Mouse (Mus musculus) MN1 (cell line): ENCODE data around the gene Nudt12.

Source experiments
- DNase-seq: peaks from one replicate; pipeline ENCODE4 v3.0.0-alpha.2; 2016; ENCODE audit warnings: low spot score

Gene Nudt12

DNA sequence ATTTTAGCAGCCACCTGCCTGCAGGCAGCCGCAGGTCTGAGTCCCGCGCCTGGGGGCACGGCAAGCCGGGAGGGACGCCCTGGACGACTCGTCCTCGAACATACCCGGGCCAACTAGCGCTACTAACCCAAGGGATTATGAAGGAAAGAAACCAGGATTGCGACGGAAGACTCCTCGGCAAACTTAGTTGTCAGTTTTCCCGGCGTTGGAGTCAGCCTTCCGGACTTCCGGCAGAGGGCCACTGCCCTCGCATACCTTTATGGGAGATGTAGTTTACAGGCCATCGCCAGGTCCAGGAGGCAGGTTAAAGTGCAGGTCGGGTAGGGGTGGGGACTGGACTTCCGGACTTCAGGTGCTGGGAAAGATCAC, at the start of gene Nudt12:
TSS of gene Nudt12 (minus strand) at position 282 of the 369 bp plus-strand sequence.
- no peak for DNase-seq

DNA sequence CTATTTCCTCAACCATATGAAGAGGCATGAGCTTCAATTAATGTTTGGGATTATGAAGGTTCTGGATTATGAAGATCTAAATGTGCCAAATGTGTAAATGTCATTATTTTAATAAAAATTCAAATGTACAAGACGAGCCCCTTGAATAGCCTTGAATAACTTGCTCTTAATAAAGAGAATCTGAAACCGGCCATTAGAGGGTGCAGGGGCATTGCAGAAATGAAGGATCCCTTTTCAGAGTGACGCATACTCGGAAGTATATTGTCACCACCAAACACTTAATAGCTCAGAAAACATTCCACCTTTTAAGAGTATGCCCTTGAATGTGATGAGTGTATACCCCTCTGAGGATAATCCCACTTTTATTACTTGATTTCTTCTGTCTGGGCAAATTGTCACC, 40.1 kb upstream of the Nudt12 start:
- DNase-seq: no peak

DNA sequence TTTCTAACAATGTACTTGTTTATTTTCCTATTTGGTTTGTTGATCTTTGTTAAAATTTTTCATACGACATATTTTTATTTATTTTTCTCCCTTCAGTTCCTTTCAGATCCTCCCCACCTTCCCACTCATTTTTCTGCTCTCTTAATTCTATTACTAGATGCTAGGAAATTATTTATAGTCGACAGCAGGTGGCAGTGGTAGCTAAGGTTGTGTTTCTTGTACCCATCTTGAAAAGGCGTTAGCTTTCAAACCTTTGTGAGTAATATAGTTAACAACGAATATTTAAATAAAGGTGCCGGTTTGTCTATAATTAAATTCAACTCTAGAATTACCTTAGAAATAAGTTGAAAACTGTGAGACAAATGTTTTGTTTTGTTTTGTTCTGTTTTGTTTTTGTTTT, 26.6 kb upstream of the Nudt12 start:
- DNase-seq: peak; percentile 14

DNA sequence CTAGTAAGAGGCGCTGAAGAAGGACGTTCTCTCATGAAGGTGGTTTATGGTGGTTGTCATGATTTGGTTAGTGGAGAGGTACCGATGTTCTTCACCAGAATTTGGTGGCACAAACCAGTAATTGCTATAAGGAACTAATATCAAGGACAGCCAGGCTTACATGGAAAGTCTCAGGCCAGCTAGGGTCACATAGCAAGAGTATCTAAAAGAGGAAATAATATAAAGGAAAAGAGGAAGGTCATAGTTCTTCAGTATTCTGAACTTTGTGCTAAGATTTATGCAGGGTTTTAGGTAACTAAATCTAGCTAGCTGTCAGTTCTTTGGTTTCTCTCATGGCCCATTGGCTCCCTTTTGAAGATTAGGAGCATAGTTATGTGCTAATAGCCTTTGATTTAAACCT, 20.3 kb upstream of the Nudt12 start:
- DNase-seq: no peak

DNA sequence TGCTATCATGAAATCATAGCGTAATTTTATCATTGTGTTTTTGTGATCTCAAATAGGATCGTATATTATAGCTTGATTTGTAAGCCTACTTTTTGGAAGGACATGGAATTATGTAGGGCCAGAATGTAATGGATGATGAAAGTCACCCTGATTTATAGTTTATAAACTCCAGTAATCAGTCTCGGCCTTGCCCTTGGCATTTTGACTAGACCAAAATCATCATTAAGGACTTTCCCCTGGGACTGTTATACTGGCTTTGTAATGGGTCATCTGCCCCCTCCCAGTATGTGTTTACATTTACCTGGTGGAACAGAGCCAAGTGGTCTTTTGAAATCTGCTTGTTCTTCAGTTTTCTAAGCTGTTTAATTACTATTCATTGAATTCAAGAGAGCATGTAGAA, 13.2 kb upstream of the Nudt12 start:
- no peak for DNase-seq

DNA sequence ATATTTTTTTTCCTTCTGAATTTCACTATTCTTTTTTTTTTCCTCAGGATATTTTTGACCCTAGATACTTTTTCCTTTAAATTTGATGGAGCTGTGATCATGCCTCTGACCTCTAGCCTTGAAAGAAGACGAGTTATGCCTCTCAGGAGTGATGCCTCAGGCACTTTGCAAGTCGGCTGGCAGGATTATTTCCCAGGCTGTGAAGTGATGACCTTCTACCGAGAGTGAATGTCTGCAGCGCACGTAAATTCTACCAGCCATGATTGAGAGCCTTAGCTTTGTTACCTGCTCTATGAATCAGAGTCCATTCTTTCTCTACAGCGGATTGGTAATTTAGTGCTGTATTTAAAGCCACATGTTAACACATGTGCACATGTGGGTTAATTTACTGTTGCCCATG, 11.3 kb upstream of the Nudt12 start:
- no peak for DNase-seq

GRCm38 (mm10) chr17:59023971-59024370, 10.8 kb upstream of the Nudt12 start:
- DNase-seq: no peak

- no peak for DNase-seq
Observed at GRCm38 (mm10) chr17:59018666-59019065, 5.5 kb upstream of the Nudt12 start.

- DNase-seq: no peak
Observed at GRCm38 (mm10) chr17:59012421-59013090, 616 bp downstream of the Nudt12 start.

- no peak for DNase-seq
Observed at GRCm38 (mm10) chr17:59011546-59012307, 1.4 kb downstream of the Nudt12 start.

GRCm38 (mm10) chr17:58991275-58991674, 21.9 kb downstream of the Nudt12 start, which contains the start of gene Pdzph1:
Gene Pdzph1 (minus strand): TSS chr17:58991375.
- DNase-seq: no peak

GRCm38 (mm10) chr17:58973237-58973636, 39.9 kb downstream of the Nudt12 start:
- DNase-seq: no peak

DNA sequence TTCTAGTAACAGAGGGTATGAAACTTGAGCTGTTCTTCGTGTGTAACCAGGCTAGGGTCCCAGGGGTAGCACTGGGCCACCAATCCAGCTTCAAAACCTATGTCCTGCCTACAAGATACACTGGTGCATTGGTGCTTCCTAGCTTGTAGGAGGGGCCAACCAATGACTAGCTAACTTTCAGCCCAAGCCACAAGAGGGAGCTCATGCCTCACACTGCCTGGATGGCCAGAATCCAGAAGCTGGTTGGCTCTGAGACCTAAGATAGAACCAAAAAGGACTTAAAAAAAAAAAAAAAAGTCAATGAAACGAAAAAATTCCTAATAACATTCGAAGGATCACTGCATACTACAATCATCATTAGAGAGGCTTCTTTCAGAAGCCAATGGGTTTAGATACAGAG, 53.3 kb downstream of the Nudt12 start:
- DNase-seq: no peak

DNA sequence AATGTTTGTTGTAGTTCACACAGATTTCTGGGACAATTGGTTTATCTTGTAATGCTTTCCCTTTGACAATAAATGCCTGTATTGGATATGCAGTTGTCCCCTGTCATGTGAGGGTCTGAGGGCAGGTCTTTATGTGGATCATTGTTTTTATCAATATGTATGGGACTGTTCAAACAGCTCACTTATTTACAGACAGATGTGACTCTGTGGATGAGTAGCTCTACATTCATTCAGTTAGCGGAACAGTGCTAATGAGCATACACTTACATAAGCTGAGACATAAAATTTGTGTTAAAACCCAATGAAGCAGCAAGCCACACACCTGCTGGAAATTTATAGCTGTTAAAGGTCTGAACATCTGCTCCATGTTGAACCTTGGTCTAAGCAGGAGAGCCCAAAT, 56.1 kb downstream of the Nudt12 start:
- no peak for DNase-seq
